Mouse (Mus musculus) heart, embryonic 15.5 days (tissue): ENCODE results near the gene Gm21294. TPM values are rescaled to one million over a fixed set of nuclear protein-coding genes. Genes with fewer than 3 reads are reported as not detected.
"Not testable (repeated sequence)": the region's sequence is repeated elsewhere in the genome, so short reads cannot be mapped to it uniquely, and the experiment has no call there.

ENCODE experiments used
- ATAC-seq: fragments of 200-750 bp; cut with Nextera tagmentation; replicated peaks from 2 replicates; pipeline ENCODE4 v1.8.0; 2017; ENCODE audit warnings: low read depth, moderate TSS enrichment; ENCODE audit not compliant: insufficient number of reproducible peaks, insufficient read depth, low FRiP score
- H3K27ac ChIP-seq: fragments of 300-500 bp; sonication (generic); 2 replicates; pipeline ENCODE4 v1.5.1; 2015; ENCODE audit warnings: mild to moderate bottlenecking, inconsistent platforms
- H3K27me3 ChIP-seq: fragments of 300-500 bp; sonication (generic); 2 replicates; pipeline ENCODE4 v1.6.1; 2015; ENCODE audit warnings: inconsistent platforms
- H3K36me3 ChIP-seq: fragments of 300-500 bp; sonication (generic); 2 replicates; pipeline ENCODE4 v1.6.1; 2015; ENCODE audit warnings: mild to moderate bottlenecking, inconsistent platforms
- H3K4me1 ChIP-seq: fragments of 300-500 bp; sonication (generic); replicated peaks from 2 replicates; pipeline ENCODE4 v1.6.1; 2015; ENCODE audit warnings: inconsistent platforms
- H3K4me2 ChIP-seq: fragments of 300-500 bp; sonication (generic); 2 replicates; pipeline ENCODE4 v1.6.1; 2015; ENCODE audit warnings: inconsistent platforms, mild to moderate bottlenecking, moderate library complexity
- H3K4me3 ChIP-seq: fragments of 300-500 bp; sonication (generic); 2 replicates; pipeline ENCODE4 v1.5.1; 2015; ENCODE audit warnings: mild to moderate bottlenecking, inconsistent platforms
- H3K9ac ChIP-seq: fragments of 300-500 bp; sonication (generic); 2 replicates; pipeline ENCODE4 v1.6.1; 2015; ENCODE audit warnings: mild to moderate bottlenecking, inconsistent platforms
- H3K9me3 ChIP-seq: fragments of 300-500 bp; sonication (generic); replicated peaks from 2 replicates; pipeline ENCODE4 v1.6.1; 2016; ENCODE audit warnings: inconsistent platforms
- WGBS: fragments of 180-500 bp; shearing (Covaris S2); methylation state at CpG from one replicate; pipeline ENCODE4 v1.1.7; 2015; ENCODE audit warnings: mixed read lengths; 5-methylcytosine and 5-hydroxymethylcytosine counted together
- polyA plus RNA-seq: library from polyadenylated mRNA; unstranded; fragments of >200 nt; fragmentation: Nextera tagmentation; extraction: Ambion mirVana; gene quantifications from 2 replicates; pipeline ENCODE4 v1.2.1, GENCODE M21; 2015

The Gm21294 gene
- not detected in 2 replicates for polyA plus RNA-seq

- not testable (repeated sequence) for H3K4me3 ChIP-seq, H3K9ac ChIP-seq, H3K4me1 ChIP-seq, ATAC-seq, H3K27me3 ChIP-seq, H3K4me2 ChIP-seq, H3K9me3 ChIP-seq, H3K36me3 ChIP-seq, H3K27ac ChIP-seq
- 80% methylated on average over 1 of the region's 5 CpGs for WGBS
Measured at GRCm38 (mm10) chrY:89052506-89052905, at the start of gene Gm21294. Gene Gm21294 (plus strand): TSS chrY:89052806.

- H3K4me3 ChIP-seq, ATAC-seq, H3K4me2 ChIP-seq, H3K9me3 ChIP-seq, H3K27ac ChIP-seq, H3K36me3 ChIP-seq, H3K9ac ChIP-seq, H3K27me3 ChIP-seq, H3K4me1 ChIP-seq: not testable (repeated sequence)
- 86% methylated on average over 8 of the region's 21 CpGs for WGBS
Measured at GRCm38 (mm10) chrY:89126246-89126645, 73.6 kb downstream of the Gm21294 start.
